Mouse (Mus musculus) stomach, embryonic 14.5 days (tissue): Measurements from ENCODE around the gene Socs2. TPM values are rescaled to one million over a fixed set of nuclear protein-coding genes. Genes with fewer than 3 reads are reported as not detected.

Experiments
- ATAC-seq: fragments of 200-750 bp; cut with Nextera tagmentation; 2 replicates; pipeline ENCODE4 v1.8.0; 2017; ENCODE audit warnings: low read depth, moderate TSS enrichment; ENCODE audit not compliant: insufficient number of reproducible peaks, insufficient read depth, low FRiP score
- H3K27ac ChIP-seq: fragments of 300-500 bp; sonication (generic); 2 replicates; pipeline ENCODE4 v1.5.1; 2014; ENCODE audit warnings: mild to moderate bottlenecking, low read length, moderate library complexity, mixed read lengths
- H3K27me3 ChIP-seq: fragments of 300-500 bp; sonication (generic); 2 replicates; pipeline ENCODE4 v1.6.1; 2014; ENCODE audit warnings: low read length, control low read depth, mixed read lengths; ENCODE audit not compliant: control insufficient read depth, insufficient read depth
- H3K36me3 ChIP-seq: fragments of 300-500 bp; sonication (generic); 2 replicates; pipeline ENCODE4 v1.6.1; 2014; ENCODE audit warnings: mild to moderate bottlenecking, control low read depth, low read length, moderate library complexity, mixed read lengths; ENCODE audit not compliant: control insufficient read depth, insufficient read depth
- H3K4me1 ChIP-seq: fragments of 300-500 bp; sonication (generic); 2 replicates; pipeline ENCODE4 v1.6.1; 2014; ENCODE audit warnings: low read length, control low read depth, mixed read lengths; ENCODE audit not compliant: control insufficient read depth, insufficient read depth
- H3K4me2 ChIP-seq: fragments of 300-500 bp; sonication (generic); replicated peaks from 2 replicates; pipeline ENCODE4 v1.6.1; 2014; ENCODE audit warnings: low read depth, low read length, control low read depth
- H3K4me3 ChIP-seq: fragments of 300-500 bp; sonication (generic); 2 replicates; pipeline ENCODE4 v1.5.1; 2014; ENCODE audit warnings: low read depth, low read length, control low read depth
- H3K9ac ChIP-seq: fragments of 300-500 bp; sonication (generic); replicated peaks from 2 replicates; pipeline ENCODE4 v1.6.1; 2014; ENCODE audit warnings: low read depth, mild to moderate bottlenecking, control low read depth, low read length, moderate library complexity, mixed read lengths
- H3K9me3 ChIP-seq: fragments of 300-500 bp; sonication (generic); 2 replicates; pipeline ENCODE4 v1.6.1; 2016; ENCODE audit warnings: low read depth, low read length, control low read depth; ENCODE audit not compliant: control insufficient read depth
- WGBS: fragments of 180-500 bp; shearing (Covaris S2); extraction: QIAGEN DNeasy Blood & Tissue Kit; methylation state at CpG from one replicate; pipeline ENCODE4 v1.1.7; 2014; 5-methylcytosine and 5-hydroxymethylcytosine counted together
- polyA plus RNA-seq: library from polyadenylated mRNA; unstranded; fragments of >200 nt; fragmentation: Nextera tagmentation; extraction: Ambion mirVana; gene quantifications from 2 replicates; pipeline ENCODE4 v1.2.1, GENCODE M21; 2014

Socs2 gene
- polyA plus RNA-seq, 1 experiment from 2014 or later, result 32.9 TPM

- no peak overlapping the region for H3K27ac ChIP-seq
- H3K9me3 ChIP-seq, result no peaks in the 10 kb centered on the region
- no peak for ATAC-seq
- no peak overlapping the region for H3K9ac ChIP-seq
- no peaks in the 10 kb centered on the region for H3K4me1 ChIP-seq
- no peaks in the 10 kb centered on the region for H3K36me3 ChIP-seq
- no peaks in the 10 kb centered on the region for H3K27me3 ChIP-seq
- 80% methylated on average over 10 of the region's 10 CpGs for WGBS
- no peak overlapping the region for H3K4me3 ChIP-seq
- H3K4me2 ChIP-seq, result no peak overlapping the region
Observed at GRCm38 (mm10) chr10:95430271-95430670, 13.3 kb upstream of the Socs2 start.

GRCm38 (mm10) chr10:95429111-95429510 is 12.1 kb upstream of the Socs2 start:
- no peak overlapping the region for H3K4me2 ChIP-seq
- 88% methylated on average over 1 of the region's 1 CpGs for WGBS
- H3K9me3 ChIP-seq, result no peaks in the 10 kb centered on the region
- H3K27me3 ChIP-seq, result no peaks in the 10 kb centered on the region
- no peak overlapping the region for H3K4me3 ChIP-seq
- no peaks in the 10 kb centered on the region for H3K36me3 ChIP-seq
- ATAC-seq, result no peak
- no peak overlapping the region for H3K27ac ChIP-seq
- H3K4me1 ChIP-seq, result no peaks in the 10 kb centered on the region
- no peak overlapping the region for H3K9ac ChIP-seq

- no peak overlapping the region for H3K27ac ChIP-seq
- 89% methylated on average over 9 of the region's 9 CpGs for WGBS
- no peaks in the 10 kb centered on the region for H3K9me3 ChIP-seq
- no peak overlapping the region for H3K9ac ChIP-seq
- H3K4me1 ChIP-seq, result no peaks in the 10 kb centered on the region
- ATAC-seq, result no peak
- no peak overlapping the region for H3K4me2 ChIP-seq
- no peaks in the 10 kb centered on the region for H3K36me3 ChIP-seq
- no peak overlapping the region for H3K4me3 ChIP-seq
- H3K27me3 ChIP-seq, result no peaks in the 10 kb centered on the region
Observed at GRCm38 (mm10) chr10:95426207-95427115, 9.5 kb upstream of the Socs2 start.

GRCm38 (mm10) chr10:95422681-95423080 is 5.7 kb upstream of the Socs2 start:
- Histone ChIP-seq H3K4me2 (no peak overlapping the region), H3K36me3 (no peaks in the 10 kb centered on the region), H3K4me1 (no peaks in the 10 kb centered on the region), H3K9me3 (no peaks in the 10 kb centered on the region), H3K4me3 (no peak overlapping the region), H3K9ac (no peak overlapping the region), H3K27ac (no peak overlapping the region), H3K27me3 (no peaks in the 10 kb centered on the region)
- ATAC-seq, result no peak
- 87% methylated on average over 5 of the region's 5 CpGs for WGBS

- WGBS, result 70% methylated on average over 10 of the region's 10 CpGs
- no peak overlapping the region for H3K27ac ChIP-seq
- H3K4me3 ChIP-seq, result no peak overlapping the region
- no peak overlapping the region for H3K9ac ChIP-seq
- H3K36me3 ChIP-seq, result no peaks in the 10 kb centered on the region
- H3K4me1 ChIP-seq, result peaks cover 4% of the 10 kb centered on the region; the same call in 1 of the 2 replicates
- ATAC-seq, result no peak
- no peak overlapping the region for H3K4me2 ChIP-seq
- no peaks in the 10 kb centered on the region for H3K9me3 ChIP-seq
- no peaks in the 10 kb centered on the region for H3K27me3 ChIP-seq
Observed at GRCm38 (mm10) chr10:95420284-95420683, 3.3 kb upstream of the Socs2 start.

- no peak overlapping the region for H3K27ac ChIP-seq
- no peak overlapping the region for H3K9ac ChIP-seq
- WGBS, result 91% methylated on average over 3 of the region's 3 CpGs
- no peak overlapping the region for H3K4me3 ChIP-seq
- ATAC-seq, result no peak
- peaks cover 4% of the 10 kb centered on the region; the same call in 1 of the 2 replicates for H3K4me1 ChIP-seq
- no peak overlapping the region for H3K4me2 ChIP-seq
- H3K9me3 ChIP-seq, result no peaks in the 10 kb centered on the region
- no peaks in the 10 kb centered on the region for H3K36me3 ChIP-seq
- H3K27me3 ChIP-seq, result no peaks in the 10 kb centered on the region
Observed at GRCm38 (mm10) chr10:95419726-95420125, 2.7 kb upstream of the Socs2 start.

GRCm38 (mm10) chr10:95418631-95419030 is 1.7 kb upstream of the Socs2 start:
- Histone ChIP-seq H3K4me1 (peaks cover 4% of the 10 kb centered on the region; the same call in 1 of the 2 replicates), H3K4me2 (no peak overlapping the region), H3K36me3 (no peaks in the 10 kb centered on the region), H3K9ac (no peak overlapping the region), H3K27me3 (no peaks in the 10 kb centered on the region), H3K27ac (no peak overlapping the region), H3K9me3 (no peaks in the 10 kb centered on the region), H3K4me3 (no peak overlapping the region)
- WGBS, result 63% methylated on average over 6 of the region's 6 CpGs
- no peak for ATAC-seq

GRCm38 (mm10) chr10:95417496-95418236 is 686 bp upstream of the Socs2 start:
- Histone ChIP-seq H3K4me3 (peak overlapping the region; percentile 53), H3K36me3 (no peaks in the 10 kb centered on the region), H3K4me2 (peak overlapping the region; percentile 90), H3K27ac (no peak overlapping the region), H3K9ac (no peak overlapping the region), H3K27me3 (no peaks in the 10 kb centered on the region), H3K9me3 (no peaks in the 10 kb centered on the region), H3K4me1 (peaks cover 4% of the 10 kb centered on the region; the same call in 1 of the 2 replicates)
- no peak; the same call in 1 of the 2 replicates for ATAC-seq
- under 1% methylated on average over 25 of the region's 25 CpGs for WGBS
